Mouse (Mus musculus): Measurements from ENCODE around the gene Prune2. TPM values are rescaled to one million over a fixed set of nuclear protein-coding genes. Genes with fewer than 3 reads are reported as not detected.
A peak's percentile ranks its signal among the peaks of the same experiment; 100 is the strongest.
"Not testable (repeated sequence)": the region's sequence is repeated elsewhere in the genome, so short reads cannot be mapped to it uniquely, and the experiment has no call there.

Prune2 gene
- total RNA-seq, 2 experiments from 2014 or later, result 10.5 to 13.5 TPM

DNA sequence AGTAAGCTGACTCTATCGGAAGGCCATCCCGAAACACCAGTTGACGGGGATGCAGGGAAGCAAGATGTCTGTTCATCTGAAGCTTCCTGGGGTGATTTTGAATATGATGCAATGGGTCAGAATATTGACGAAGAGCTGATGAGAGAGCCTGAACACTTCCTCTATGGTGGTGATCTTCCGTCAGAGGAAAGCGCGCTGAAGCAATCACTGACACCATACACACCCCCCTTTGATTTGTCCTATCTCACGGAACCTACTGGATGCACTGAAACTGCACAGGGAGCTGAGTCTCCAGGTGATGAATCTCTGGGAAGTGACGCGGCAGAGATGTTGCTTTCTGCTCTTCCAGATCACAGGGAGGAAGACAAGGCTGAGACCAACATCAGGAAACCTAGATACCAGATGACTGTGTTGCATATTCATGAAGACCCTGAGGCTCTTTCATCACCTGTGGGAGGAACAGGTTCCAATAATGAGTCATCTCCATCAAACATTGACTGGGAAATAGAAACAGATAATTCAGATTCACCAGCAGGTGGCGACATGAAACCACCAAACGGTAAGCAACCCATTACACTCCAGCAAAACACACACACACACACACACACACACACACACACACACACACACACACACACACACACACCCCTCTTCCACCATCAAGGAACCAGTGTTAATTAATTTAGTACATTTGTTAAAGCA lies 168.3 kb downstream of the Prune2 start:
- DNase-seq (ENCODE audit: low spot score), result peak; percentile 14

DNA sequence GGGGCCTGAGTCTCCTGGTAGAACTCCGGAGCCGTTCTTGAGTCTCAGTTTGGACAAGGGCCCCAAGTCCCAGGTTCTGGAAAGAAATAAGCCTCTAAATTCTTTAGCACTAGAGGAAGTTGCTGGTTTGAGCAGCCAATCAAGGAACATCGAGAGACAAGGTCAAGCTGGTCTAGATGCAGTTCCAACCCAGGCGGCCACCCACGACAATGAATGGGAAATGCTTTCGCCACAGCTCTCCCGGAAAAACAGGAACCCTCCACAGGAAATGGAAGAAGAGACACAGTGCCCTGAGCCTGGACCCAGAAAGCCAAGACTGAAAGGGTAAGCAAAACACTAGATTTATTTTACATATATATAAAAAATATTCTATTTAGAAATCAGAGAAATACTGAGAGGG lies 169.5 kb downstream of the Prune2 start:
- peak; percentile 3 for DNase-seq (ENCODE audit: low spot score)

DNA sequence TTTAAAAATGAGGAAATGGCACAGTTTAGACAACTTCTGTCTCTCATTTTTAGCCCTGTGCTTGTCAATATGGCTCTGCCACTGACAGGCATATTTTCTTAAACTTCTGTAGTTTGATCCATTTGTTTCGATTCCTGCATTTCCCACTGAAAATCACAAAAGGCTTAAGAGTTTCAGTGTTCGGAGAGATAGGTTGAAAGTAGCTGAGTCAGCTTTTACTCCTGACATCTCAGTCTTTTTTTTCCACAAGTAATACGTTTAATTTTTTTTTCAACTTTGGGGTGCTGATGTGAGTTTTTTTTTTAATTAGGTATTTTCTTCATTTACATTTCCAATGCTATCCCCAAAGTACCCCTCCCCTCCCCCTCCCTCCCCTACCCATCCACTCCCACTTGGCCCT lies 174.6 kb downstream of the Prune2 start:
- DNase-seq (ENCODE audit: low spot score), result no peak

DNA sequence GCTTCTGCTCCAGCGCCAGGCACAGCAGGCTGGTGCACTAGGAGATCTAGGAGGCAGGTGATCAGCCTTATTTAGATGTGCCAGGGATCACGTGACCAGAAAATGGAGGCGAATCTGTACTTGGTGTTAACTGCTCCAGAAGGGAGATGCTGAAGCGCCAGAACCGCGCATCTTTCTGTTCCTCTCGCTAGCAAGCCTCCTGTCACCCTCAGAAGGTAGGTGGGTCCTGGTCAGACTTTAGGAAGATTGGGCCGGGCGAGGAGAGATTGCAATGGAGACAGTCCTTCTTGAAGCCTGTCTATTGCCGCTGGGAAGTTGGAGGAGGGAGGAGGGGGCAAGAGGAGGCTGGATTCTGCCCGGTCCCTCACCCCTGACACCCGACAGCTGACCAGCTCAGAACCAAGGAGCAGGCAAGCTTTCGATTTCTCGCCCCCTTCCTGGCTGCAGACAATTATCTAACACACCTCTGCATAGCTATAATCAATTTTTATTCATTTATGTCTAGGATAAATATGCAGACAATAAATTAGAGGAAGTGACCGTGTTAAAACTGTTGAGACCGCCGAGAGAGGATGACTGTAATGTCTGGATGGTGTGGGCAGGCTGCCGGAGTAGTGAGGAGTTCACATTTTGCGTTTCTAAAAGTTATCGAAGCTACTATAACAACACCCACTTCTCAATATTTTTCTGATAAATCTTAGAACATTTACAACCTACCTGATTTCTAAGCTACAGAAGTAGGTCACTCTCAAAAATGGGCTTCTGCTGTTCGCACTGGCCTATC lies 181.0 kb downstream of the Prune2 start:
- DNase-seq (ENCODE audit: low spot score), result no peak

DNA sequence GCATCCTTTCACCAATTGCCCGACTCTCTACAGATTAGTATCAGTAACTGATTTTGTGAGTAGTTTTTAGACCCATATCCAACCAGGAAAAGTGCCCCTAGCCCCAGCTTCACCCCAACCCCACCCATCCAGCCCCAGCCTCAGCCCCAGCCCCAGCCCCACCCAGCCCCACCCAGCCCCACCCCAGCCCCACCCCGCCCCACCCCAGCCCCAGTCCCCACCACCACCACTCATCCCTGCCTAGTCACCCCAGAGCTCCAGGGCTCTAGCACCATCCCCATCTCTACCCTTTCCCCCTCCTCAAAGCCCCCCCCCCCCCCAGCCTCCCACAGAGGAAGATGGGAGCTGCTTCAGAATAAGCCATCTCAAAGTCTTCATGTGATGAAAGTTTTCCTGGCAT lies 181.7 kb downstream of the Prune2 start:
- DNase-seq (ENCODE audit: low spot score), result no peak

DNA sequence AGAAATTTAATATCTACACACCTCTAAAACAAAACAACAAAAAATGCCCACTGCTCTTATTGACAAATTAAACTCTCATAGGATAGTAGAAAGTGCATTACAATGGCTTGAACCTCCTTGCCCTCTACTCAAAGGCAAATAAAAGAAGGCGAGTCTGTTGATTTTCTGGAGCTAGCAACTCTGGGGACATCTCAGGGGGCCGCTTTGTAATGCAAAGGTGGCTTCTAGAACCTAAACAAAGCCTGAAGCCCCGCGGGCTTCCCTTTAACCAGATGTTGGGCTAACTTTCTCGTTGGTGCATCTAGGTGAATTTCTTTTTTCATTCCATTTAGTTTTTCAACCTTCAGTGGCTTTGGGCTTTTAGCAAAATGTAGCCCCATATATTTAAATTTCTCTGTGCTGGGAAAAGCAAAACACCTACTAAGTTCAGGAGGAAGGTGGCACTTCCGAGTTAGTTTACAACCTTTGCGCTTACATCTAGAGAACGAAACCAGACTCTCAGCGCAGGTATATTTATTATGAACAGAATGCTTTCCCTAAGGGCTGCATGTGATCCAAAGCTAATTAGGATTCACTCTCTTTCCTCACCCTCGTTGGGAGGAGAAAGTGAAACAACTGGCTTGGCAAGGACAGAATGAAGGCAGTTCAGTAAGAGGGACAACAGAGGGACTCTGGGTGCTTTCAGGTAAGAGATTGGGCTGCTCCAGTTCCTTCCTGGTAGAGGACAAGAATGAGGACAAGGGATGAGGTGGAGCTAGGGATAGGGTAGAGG lies 182.4 kb downstream of the Prune2 start:
- DNase-seq (ENCODE audit: low spot score), result no peak

DNA sequence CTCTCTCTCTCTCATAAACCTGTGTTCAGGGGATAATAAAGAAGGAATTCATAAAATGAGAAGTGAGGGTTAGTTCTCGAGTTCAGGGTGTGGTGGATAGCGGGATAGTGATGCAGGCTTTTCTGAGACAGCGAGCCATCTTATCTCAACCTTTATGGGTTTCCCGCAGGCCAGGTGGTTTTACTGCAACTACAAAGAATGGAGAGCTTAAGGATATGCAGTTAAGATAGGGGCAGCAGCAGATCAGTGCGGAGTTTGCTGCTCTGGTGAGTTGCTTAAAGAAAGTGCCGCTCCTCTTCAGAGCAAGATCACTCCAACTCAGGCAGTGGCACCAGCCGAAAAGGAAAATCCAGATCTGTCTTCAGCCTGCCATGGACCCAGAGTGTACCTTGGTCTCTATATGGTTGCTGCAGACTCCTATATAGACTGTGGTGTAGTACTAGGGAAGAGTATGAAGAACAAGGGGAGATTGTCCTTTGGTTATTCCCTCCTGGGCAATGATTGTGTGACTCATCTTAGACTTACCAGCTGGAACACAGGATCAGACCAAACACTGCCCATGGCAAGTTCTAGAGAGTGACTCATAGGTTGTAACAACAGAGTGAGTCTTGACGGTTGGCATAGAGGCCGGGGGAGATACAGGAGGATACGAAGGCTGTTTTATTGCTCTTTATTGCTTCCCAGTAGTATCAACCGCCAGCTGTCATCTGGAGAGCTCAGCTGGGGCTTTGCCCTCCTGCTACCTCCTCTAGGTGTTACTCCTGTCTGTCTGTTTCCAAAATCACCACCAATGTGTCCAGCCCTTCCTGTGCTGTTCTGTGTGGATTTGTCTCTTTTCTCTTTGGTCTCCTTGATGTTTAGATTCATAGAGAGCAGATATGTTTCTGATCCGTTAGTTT lies 184.3 kb downstream of the Prune2 start:
- DNase-seq (ENCODE audit: low spot score), result no peak

DNA sequence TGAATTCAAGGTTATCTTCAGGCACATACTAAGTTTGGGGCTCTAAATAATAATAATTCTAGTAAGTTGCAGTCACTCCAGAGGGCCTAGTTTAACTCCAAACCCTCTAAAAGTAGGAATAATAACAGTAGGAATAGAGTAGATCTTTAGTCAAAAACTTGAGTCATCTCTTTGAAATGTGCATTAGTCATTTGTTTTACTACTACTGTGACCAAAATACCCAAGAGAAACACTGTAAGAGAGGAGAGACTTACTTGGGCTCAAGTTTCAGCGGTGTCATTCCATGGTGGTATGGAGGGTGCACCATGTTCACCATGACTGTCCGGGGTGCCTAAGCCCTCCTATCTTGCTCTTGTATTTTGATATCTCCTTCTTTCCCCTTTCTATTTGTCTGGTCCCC lies 187.3 kb downstream of the Prune2 start:
- DNase-seq (ENCODE audit: low spot score), result no peak

DNA sequence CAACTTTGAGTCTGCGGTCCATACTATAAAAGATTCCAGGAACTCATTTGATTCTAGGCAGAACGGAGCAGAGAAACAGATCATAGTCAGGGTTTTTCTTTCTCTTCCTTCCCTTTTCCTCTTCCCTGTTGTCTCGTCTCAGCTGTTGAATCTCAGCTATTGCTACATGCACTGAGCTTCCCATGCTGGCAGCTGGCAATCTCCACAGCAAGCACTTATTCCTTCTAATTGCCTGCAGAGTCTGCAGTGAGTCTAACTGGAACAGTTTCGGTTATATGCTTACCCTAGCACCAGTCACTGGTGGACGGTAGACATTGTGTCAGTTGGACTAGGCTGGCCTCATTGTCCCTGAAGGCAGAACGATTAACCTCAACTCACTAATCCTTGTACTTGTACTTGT lies 188.3 kb downstream of the Prune2 start:
- DNase-seq (ENCODE audit: low spot score), result peak; percentile 3

DNA sequence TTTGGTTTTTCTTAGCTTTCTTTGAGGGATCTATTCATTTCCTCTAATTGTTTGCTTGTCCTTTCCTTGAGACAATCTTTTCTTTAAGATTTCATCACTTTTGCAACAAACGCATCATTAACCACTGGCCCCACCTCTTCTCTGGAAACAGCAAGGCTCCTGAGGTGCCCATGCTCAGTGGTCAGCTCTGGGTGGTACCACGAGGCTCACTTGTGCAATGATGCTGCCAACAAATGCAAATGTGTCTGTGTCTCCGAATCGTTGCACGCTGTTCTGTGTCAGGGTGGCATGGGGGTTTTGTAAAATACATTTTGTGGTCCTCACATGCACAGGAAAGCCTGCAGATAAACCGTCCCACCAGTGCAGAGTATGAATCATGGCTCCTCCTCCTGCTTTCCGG lies 194.1 kb downstream of the Prune2 start:
- DNase-seq (ENCODE audit: low spot score), result no peak

DNA sequence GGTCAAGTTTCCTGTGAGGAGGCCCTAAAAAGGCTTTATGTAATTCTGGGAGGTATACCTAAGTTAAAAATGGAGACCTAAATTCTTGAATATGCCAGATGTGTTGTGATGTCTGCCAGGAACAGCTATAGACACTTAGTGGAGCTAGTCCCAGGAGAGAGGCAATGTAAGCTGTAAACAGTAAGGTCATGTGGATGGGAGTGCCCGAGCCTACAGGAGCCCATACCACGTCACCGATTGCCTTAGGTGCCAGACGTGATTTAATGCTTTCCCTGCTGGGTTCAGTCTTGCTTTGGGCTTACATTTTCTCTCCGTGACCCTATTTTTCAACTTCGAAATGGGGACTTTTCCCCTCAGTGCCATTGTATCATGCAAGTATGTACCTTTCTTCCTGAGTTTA lies 195.9 kb downstream of the Prune2 start:
- no peak for DNase-seq (ENCODE audit: low spot score)

DNA sequence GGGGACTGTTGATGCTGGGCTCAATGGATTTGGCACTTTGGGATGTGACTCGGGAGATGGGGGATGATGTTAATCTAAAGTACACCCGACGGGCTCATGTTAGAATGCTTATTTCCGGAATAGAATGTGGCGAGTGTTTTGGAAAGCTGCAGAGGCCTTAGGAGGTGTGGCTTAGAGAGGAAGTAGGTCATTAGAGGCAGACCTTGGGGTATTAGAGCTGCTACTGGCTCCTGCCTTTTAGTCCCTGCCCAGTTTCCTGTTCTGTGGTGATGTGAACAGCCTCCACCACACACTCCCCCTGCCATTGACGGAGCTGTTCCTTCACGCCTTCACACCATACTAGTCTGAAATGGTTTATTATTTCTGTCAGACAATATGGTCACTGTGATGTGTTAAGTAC lies 196.5 kb downstream of the Prune2 start:
- DNase-seq (ENCODE audit: low spot score), result no peak

DNA sequence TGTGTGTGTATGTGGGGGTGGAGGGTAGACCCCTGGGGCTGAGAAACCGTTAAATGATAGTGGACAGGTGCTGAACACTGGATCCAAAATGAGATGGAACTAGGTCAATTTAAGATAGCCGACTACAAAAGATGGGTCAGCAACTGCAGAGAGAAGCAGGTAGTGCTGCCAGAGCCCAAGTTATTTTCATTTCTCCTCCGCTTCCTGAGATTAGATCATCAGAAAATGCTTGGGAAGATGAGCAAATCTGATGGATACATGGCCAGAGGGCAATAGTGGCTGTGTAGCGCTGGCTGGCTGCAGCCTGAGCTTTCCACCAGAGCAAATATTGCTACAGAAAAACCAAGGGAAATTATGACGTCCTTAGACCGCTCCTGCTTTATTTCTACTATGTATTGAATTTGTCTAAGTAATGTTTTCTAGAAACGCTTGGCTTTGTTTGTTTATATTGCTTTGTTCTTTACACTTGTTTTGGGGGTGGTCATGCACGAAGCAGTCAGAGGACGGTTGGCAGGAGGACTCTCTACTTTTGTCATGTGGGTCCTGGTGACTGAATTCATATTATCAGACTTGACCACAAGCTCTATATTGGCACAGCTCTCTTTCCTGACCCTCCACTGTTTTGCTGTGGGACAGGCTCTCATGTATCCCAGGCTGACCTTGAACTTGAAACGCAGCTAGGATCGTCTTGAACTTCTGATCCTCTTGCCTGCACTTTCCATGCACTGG lies 198.2 kb downstream of the Prune2 start:
- no peak for DNase-seq (ENCODE audit: low spot score)

DNA sequence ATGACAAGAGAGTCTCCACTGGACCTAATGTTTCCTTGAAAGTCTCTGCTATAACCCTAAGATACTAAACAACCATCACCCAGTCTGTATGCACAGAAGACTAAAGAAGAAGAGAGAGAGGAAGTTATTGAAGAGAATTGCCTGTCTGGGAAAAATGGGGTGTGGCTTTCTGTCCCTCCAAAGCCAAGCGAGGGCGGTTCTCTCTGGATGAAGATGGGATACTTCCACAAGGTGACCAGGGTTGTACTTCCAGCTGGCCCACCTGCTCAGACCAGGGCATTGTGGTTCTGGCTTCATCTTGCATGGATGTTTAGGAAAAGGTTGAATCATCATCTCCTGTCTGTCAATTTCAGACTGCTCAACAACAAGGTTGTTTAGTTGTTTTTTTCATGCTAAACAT lies 199.3 kb downstream of the Prune2 start:
- DNase-seq (ENCODE audit: low spot score), result no peak

DNA sequence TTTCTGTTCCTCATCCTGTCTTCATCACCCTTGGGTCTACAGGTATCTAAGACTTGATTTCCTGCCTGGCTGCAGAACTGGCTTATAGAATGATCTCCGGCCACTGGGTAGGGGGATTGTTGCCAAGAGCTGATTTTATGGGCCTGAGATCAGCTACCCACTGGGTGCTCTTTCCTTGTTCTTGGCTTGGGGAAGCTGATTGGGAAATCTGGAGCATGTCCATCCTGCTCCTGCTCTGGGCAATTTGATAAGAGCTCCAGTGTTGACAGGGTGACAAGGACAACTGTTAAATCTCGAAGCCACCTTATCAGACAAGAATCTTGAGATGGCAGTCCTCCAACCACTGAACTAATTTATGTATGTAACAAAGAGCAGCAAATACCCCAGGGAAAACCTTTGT lies 203.8 kb downstream of the Prune2 start:
- DNase-seq (ENCODE audit: low spot score), result no peak

DNA sequence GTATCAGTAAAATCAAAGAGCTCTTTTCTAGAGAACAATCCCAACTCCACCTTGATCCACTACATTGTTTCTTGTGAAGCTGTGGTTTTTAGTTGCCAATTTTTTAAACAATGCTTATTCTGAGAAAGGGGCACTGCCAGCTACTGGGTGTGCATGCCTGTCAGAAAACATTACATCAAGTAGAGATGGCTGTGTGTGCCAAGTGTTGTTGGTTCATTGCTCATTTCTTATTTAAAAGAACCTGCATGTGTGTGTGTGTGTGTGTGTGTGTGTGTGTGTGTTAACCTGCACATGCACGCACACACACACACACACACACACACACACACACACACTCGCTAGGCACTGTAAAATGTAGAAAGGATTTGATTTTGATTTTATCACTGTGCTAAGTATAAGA lies 204.3 kb downstream of the Prune2 start:
- DNase-seq (ENCODE audit: low spot score), result no peak

DNA sequence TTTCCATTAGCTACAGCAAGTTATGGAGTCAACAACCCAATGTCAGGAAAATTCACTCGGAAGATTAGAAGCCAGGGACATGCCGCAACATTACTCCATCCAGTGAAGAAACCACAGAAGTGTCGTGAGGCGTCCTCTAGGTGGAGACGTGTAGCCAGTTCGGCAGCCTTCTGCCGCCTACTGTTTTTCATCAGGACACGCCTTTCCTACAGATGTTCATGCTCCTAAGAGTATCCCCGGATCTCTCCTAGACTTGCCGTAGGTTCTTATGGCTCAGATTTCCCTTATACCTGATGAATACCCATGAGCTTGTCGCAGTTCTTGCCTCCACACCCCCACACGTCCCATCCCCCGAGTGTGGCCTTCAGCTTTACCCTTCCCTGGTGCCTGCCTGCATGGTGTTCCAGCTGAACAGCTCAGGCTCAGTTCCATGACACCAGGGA lies 207.6 kb downstream of the Prune2 start:
- DNase-seq (ENCODE audit: low spot score), result peak; percentile 4

DNA sequence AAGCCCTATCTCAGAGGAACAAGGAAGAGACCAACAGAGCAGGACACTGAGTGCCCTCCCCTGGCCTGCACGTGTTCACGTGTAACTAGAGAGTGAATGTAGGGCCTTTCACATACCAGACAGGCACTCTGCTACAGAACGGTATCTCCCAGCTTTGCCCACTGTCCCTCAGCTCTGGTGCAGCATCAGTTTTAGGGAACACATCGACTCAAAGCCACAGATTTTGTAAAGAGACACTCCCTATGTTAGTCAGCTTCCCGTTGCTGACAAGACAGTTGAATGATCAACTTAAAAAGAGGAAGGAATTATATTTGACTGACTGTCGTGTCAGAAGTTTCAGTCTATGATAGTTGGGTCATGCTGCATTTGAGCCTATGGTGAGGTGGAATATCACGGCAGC lies 210.4 kb downstream of the Prune2 start:
- DNase-seq (ENCODE audit: low spot score), result peak; percentile 4

DNA sequence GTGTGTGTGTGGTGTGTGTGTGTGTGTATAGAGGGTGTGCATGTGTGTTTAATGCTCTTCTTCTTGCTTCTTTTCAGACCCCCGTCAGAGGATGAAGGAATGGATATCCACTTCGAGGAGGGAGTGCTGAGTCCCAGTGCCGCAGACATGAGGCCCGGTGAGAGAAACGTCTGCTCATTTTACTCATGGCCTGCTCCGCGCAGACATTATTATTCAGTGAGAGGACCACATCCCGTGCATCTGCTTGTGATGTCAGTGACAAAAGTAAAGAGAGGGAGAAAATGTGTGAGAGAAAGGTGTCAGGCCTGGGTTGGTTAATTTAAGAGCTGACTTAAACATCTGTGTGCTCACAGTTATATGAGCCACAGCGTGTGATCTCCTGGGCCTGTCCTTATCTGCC lies 212.3 kb downstream of the Prune2 start:
- DNase-seq (ENCODE audit: low spot score), result no peak

DNA sequence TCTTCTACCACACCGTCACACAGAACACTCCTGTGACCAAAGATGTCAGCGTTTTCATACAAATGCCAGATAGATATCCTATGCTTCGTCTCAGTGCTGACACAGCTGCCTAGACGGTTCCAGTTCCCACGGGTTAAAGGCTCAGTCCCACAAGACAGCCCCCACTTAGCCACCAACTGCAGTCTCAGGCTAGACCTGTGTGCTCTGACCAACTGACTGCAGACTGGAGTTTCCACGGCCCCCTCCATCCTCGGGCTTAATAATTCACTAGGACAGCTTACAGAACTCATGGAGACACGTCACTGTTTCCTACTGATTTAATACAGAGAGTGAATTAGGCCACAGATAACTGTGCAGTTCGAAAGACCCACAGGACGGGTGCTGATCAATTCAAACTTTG lies 213.8 kb downstream of the Prune2 start:
- DNase-seq (ENCODE audit: low spot score), result no peak

DNA sequence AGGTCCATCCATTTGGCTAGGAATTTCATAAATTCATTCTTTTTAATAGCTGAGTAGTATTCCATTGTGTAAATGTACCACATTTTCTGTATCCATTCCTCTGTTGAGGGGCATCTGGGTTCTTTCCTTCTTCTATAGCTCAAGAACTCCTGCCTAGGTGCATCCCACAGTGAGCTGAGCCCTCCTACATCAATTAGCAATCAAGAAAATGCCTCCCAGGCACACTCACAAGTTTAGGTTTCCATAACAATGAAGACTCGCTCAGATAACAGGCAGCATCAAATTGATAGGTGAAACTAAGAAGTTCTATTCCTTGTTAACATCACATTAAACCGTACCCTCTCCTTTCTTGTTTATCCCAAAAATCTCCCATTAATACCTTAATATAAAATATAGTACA lies 218.6 kb downstream of the Prune2 start:
- not testable (repeated sequence) for DNase-seq (ENCODE audit: low spot score)

Data from gastrocnemius, adult 18-20 months (tissue).